Mouse (Mus musculus) kidney, adult 10 weeks (tissue): ENCODE data around the gene Vmn1r15. TPM values are rescaled to one million over a fixed set of nuclear protein-coding genes. Genes with fewer than 3 reads are reported as not detected.

Source experiments
- polyA plus RNA-seq: library from polyadenylated mRNA; stranded (reverse); fragments of 350-450 nt; fragmentation: Illumina TruSeq; extraction: RNeasy Lipid Tissue Mini Kit (QIAGEN cat#74804); gene quantifications from one replicate; pipeline ENCODE4 v1.2.3, GENCODE M21; 2014; ENCODE audit warnings: low read depth, low replicate concordance

Gene Vmn1r15
- not detected for polyA plus RNA-seq

DNA sequence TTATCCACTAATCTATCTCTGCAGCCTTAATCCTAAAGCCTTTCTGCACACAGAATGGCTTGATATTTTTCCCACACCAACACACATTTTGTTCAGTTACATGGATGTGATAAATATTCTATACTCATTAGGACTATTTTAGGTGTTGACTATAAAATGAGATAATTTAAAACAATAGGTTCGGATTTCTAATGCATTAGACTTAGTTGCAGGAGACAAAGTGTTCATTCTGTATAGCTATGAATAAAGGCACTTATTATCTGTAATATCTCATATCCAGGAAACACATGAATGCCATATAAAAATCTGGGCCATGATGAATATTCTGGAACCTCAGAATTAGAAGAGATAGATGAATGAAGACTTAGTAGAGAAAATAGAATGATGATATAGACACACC, at the start of gene Vmn1r15:
TSS of gene Vmn1r15 (plus strand) at position 301 of the 400 bp plus-strand sequence.

DNA sequence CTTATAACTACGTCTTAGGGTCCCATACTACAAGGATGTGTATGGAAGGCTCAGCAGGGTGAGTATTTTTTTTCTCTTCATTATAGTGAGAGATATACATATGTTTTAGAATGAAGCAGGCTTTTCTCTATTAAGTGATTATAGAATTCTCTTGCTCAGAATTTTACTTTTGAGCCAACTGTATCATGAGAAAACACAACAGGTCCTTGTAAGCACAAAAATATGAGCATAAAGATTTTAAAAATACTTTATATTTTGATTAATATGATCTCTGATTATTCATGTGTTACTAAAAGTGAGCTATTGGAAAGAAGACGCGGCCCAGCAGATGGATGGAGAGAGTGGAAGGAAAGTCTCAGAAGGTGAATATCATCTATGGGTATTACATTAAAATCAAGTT, 26.4 kb upstream of the Vmn1r15 start, which contains the start of gene Vmn1r14:
TSS of gene Vmn1r14 (plus strand) at position 301 of the 400 bp plus-strand sequence.

Other genes starting within 250 kb of the Vmn1r15 start
- not detected for gene Vmn1r7, start 232.6 kb upstream of the Vmn1r15 start, polyA plus RNA-seq
- not detected for gene Vmn1r8, start 225.7 kb upstream of the Vmn1r15 start, polyA plus RNA-seq
- gene Vmn1r9, start 191.2 kb upstream of the Vmn1r15 start, polyA plus RNA-seq = not detected
- not detected for gene Vmn1r10, start 148.5 kb upstream of the Vmn1r15 start, polyA plus RNA-seq
- gene Vmn1r11, start 124.5 kb upstream of the Vmn1r15 start, polyA plus RNA-seq = not detected
- gene Vmn1r12, start 101.0 kb upstream of the Vmn1r15 start, polyA plus RNA-seq = not detected
- gene Vmn1r13, start 54.7 kb upstream of the Vmn1r15 start, polyA plus RNA-seq = not detected
- gene Vmn1r14, start 26.3 kb upstream of the Vmn1r15 start, polyA plus RNA-seq = not detected
- not detected for gene Vmn1r16, start 71.5 kb downstream of the Vmn1r15 start, polyA plus RNA-seq
- gene Vmn1r17, start 105.8 kb downstream of the Vmn1r15 start, polyA plus RNA-seq = not detected
- gene Vmn1r18, start 137.8 kb downstream of the Vmn1r15 start, polyA plus RNA-seq = not detected
- 0.57 TPM for gene Vmn1r19, start 145.8 kb downstream of the Vmn1r15 start, polyA plus RNA-seq
- gene Vmn1r20, start 171.0 kb downstream of the Vmn1r15 start, polyA plus RNA-seq = not detected